Mouse (Mus musculus): ENCODE measurements at regions not wholly inside any gene's neighbourhood (a gene's known extent, or its start where the extent isn't known, plus 50 kb on each side); places are given as distances from the start of the nearest gene placed in this dataset.

DNA sequence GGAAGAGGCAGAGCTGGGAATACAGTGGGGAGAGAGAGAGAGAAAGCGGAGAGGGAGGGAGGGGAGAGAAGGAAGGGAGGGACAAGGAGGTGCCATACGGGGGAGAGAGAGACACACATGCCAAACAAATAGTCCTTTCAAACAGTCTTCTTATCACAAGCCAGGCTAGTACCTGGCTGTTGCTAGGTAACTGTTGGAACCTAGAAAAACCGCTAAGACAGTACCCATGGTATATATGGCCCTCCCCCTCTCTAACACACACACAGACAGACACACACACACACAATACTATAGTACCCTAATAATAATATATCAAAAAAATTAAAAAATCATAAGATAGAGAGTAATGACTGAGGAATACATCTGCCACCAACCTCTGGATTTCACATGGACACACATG lies 117.4 kb upstream of the Med14 start:
- H3K27me3 ChIP-seq (ENCODE audit: control insufficient read depth in 1 of 2, insufficient read depth in 2 of 2, low read length in 2 of 2) = no peaks in the 10 kb centered on the region; a peak in 1 of 4 replicates
- H3K4me3 ChIP-seq (ENCODE audit: control insufficient read depth in 1 of 2, insufficient read depth in 1 of 2, low read depth in 2 of 2, low read length in 2 of 2) = no peak overlapping the region
- no peaks in the 10 kb centered on the region for H3K36me3 ChIP-seq (ENCODE audit: control insufficient read depth in 1 of 2, insufficient read depth in 2 of 2, low read length in 2 of 2)
- H3K9ac ChIP-seq (ENCODE audit: control insufficient read depth, low read depth, low read length, poor library complexity, severe bottlenecking) = no peak overlapping the region
- no peaks in the 10 kb centered on the region for H3K9me3 ChIP-seq (replicated peaks; ENCODE audit: insufficient read depth, low read length)
- DNase-seq (ENCODE audit: low read depth, low spot score) = no peak
- H3K79me2 ChIP-seq (ENCODE audit: control insufficient read depth, insufficient read depth, low read length, poor library complexity) = no peaks in the 10 kb centered on the region
- no peak overlapping the region for H3K27ac ChIP-seq (ENCODE audit: control insufficient read depth, low read depth, low read length)
- H3K4me1 ChIP-seq (ENCODE audit: control insufficient read depth in 1 of 2, insufficient read depth in 2 of 2, low read length in 2 of 2) = peaks cover 0 to 5% of the 10 kb centered on the region in 2 experiments; a peak in 1 of 4 replicates
- TF ChIP-seq ZC3H11A (IDR thresholded peaks at IDR 0.05; ENCODE audit: low read depth, low read length) (no peak), EP300 (IDR thresholded peaks at IDR 0.05; ENCODE audit: low read depth in 1 of 2, low read length in 2 of 2) (no peak), POLR2AphosphoS5 (IDR thresholded peaks at IDR 0.05; ENCODE audit: borderline replicate concordance, low read depth, low read length) (no peak), USF1 (IDR thresholded peaks at IDR 0.05; ENCODE audit: low read depth, low read length) (no peak), UBTF (IDR thresholded peaks at IDR 0.05; ENCODE audit: borderline replicate concordance, insufficient read depth, low read depth, low read length) (no peak), MAFK (IDR thresholded peaks at IDR 0.05; ENCODE audit: borderline replicate concordance, low read depth, low read length) (no peak), ELF1 (IDR thresholded peaks at IDR 0.05; ENCODE audit: low read depth, low read length) (no peak), ETS1 (IDR thresholded peaks at IDR 0.05; ENCODE audit: low read depth, low read length) (no peak), BHLHE40 (IDR thresholded peaks at IDR 0.05; ENCODE audit: borderline replicate concordance, low read depth, low read length) (no peak)

DNA sequence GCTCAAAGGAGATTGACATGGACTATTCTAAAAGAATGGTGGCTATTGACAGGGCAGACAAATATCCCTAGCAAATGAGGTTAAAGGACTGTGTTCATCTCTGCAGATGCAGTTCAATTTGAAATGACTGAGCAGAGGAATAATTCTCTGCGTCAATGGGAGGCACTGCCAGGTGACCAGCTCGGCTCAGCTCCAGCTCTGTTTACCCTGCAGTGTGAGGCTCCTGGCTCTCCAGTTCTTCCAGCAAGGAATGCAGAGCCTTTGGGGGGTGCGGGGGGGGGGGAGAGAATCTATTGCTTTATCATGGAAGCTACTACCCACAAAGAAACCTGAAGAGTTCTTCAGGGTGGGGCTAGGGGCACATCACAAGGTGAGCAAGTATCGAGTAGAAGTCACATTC lies 115.6 kb upstream of the Med14 start:
- Histone ChIP-seq H3K79me2 (ENCODE audit: control insufficient read depth, insufficient read depth, low read length, poor library complexity) (no peaks in the 10 kb centered on the region), H3K36me3 (ENCODE audit: control insufficient read depth in 1 of 2, insufficient read depth in 2 of 2, low read length in 2 of 2) (no peaks in the 10 kb centered on the region), H3K9ac (ENCODE audit: control insufficient read depth, low read depth, low read length, poor library complexity, severe bottlenecking) (no peak overlapping the region), H3K27me3 (ENCODE audit: control insufficient read depth in 1 of 2, insufficient read depth in 2 of 2, low read length in 2 of 2) (no peaks in the 10 kb centered on the region), H3K27ac (ENCODE audit: control insufficient read depth, low read depth, low read length) (no peak overlapping the region), H3K9me3 (replicated peaks; ENCODE audit: insufficient read depth, low read length) (no peaks in the 10 kb centered on the region), H3K4me1 (ENCODE audit: control insufficient read depth in 1 of 2, insufficient read depth in 2 of 2, low read length in 2 of 2) (peaks cover 0 to 5% of the 10 kb centered on the region in 2 experiments; a peak in 2 of 4 replicates), H3K4me3 (ENCODE audit: control insufficient read depth in 1 of 2, insufficient read depth in 1 of 2, low read depth in 2 of 2, low read length in 2 of 2) (no peak overlapping the region)
- no peak for DNase-seq (ENCODE audit: low read depth, low spot score)
- TF ChIP-seq JUND (IDR thresholded peaks at IDR 0.05; ENCODE audit: low read depth, low read length) (no peak), MAFK (IDR thresholded peaks at IDR 0.05; ENCODE audit: borderline replicate concordance, low read depth, low read length) (no peak), USF2 (IDR thresholded peaks at IDR 0.05; ENCODE audit: borderline replicate concordance in 1 of 2, insufficient read depth in 1 of 2, low read depth in 1 of 2, low read length in 2 of 2) (no peak), HCFC1 (IDR thresholded peaks at IDR 0.05; ENCODE audit: low read depth, low read length) (no peak), POLR2AphosphoS5 (IDR thresholded peaks at IDR 0.05; ENCODE audit: borderline replicate concordance, low read depth, low read length) (no peak), GATA1 (IDR thresholded peaks at IDR 0.05; ENCODE audit: low read depth, low read length) (no peak), E2F4 (IDR thresholded peaks at IDR 0.05; ENCODE audit: borderline replicate concordance, low read depth, low read length) (no peak), CHD1 (IDR thresholded peaks at IDR 0.05; ENCODE audit: low read depth, low read length) (no peak), EP300 (IDR thresholded peaks at IDR 0.05; ENCODE audit: low read depth in 1 of 2, low read length in 2 of 2) (no peak), MAZ (IDR thresholded peaks at IDR 0.05; ENCODE audit: low read depth, low read length) (no peak), TCF12 (IDR thresholded peaks at IDR 0.05; ENCODE audit: low read depth, low read length) (no peak), RAD21 (IDR thresholded peaks at IDR 0.05; ENCODE audit: low read depth, low read length) (no peak), ZC3H11A (IDR thresholded peaks at IDR 0.05; ENCODE audit: low read depth, low read length) (no peak), MEF2A (IDR thresholded peaks at IDR 0.05; ENCODE audit: extremely low read depth, insufficient replicate concordance, low read depth, low read length, poor library complexity, severe bottlenecking) (no peak)

Measured in MEL (cell line).